Mouse (Mus musculus) left cerebral cortex, postnatal 14 days (tissue): Measurements from ENCODE around the gene H2afb3. TPM values are rescaled to one million over a fixed set of nuclear protein-coding genes. Genes with fewer than 3 reads are reported as not detected.
"Not testable (repeated sequence)": the region's sequence is repeated elsewhere in the genome, so short reads cannot be mapped to it uniquely, and the experiment has no call there.

ENCODE experiments used
- DNase-seq, 2 experiments: peaks; one replicate each; pipeline ENCODE4 v3.0.0; 2021 to 2022; ENCODE audit warnings: low spot score in 2 of 2, mixed read lengths in 1 of 2
- intact Hi-C: fragments of 180-260 bp; cut with DNase I; formaldehyde crosslinking; loops from one replicate; pipeline ENCODE4 v1.15.1; 2025
- long read RNA-seq, 2 experiments: library from polyadenylated mRNA; stranded (forward); transcript quantifications; one replicate each; pipeline ENCODE4 v2.0.0; 2021
- total RNA-seq, 2 experiments: library from RNA; stranded (reverse); gene quantifications; 2 replicates each; pipeline ENCODE4 v1.2.3; 2021

H2afb3 gene
- total RNA-seq: not detected
- long read RNA-seq, experiment 1: 0 reads
- long read RNA-seq, experiment 2: 0 reads

GRCm38 (mm10) chrX:120312995-120313394, at the start of gene H2afb3:
Gene H2afb3, minus strand, starts transcription at chrX:120313095.
- intact Hi-C loops, DNase-seq: not testable (repeated sequence)

- intact Hi-C loops: no loop called here
- no peak for DNase-seq
Observed at GRCm38 (mm10) chrX:120301469-120302175, 11.3 kb downstream of the H2afb3 start.

DNA sequence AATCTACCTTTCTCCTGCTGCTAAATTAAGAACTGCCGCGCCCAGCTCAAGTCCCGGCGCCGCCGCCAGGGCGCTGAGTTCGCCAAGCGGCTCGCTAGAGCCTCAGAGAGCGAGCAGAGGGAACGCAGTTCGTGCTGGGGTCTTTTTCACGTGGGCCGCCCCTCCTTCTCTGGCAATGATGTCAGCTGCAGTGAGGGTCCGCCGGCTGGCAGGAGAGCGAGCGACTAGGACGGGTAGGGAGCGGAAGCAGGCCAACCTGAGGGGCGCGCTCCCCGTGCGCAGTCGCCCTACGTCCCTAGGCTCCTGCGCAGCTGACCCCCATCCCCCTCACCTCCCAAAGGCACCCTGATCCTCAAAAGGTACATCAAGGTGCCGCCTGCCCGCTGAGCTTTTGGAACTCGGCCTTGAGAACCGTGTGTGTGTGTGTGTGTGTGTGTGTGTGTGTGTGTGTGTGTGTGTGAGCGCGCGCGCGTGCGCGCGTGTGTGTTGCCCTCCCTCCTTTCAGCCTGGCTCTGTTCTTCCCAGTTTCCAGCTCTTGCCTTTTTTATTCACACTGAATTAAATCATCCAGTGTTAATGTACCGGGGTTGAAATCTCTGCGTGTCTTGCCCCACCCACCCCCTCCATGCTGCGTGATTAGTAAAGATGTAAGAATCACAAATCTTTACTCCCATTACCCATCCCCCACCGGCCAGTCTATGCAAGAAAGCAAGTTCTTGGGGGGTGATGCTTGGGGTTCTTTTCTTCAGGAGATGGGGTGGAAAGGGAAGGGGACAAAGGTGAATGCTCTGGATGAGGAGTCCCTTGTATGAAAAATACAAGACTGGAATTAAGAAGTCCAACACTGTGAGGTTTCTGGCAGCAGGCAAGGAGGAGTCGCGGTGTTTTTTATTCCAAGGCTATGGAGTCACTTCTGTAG, 19.8 kb downstream of the H2afb3 start:
- intact Hi-C loops: loop anchor here (10.0 kb wide), 1 partner anchor 232 kb away; no protein-coding TSS in a partner anchor

GRCm38 (mm10) chrX:120291696-120292095, 21.2 kb downstream of the H2afb3 start:
- DNase-seq: peak; percentile 6 to 17
- intact Hi-C loops: loop anchor here (10.0 kb wide), 1 partner anchor 233 kb away; no protein-coding TSS in a partner anchor

More for the DNA sequence above, 19.8 kb downstream of the H2afb3 start:
- DNase-seq: peak; percentile 16 to 30

GRCm38 (mm10) chrX:120290900-120291280, 22.0 kb downstream of the H2afb3 start:
- DNase-seq: peak in 1 of 2 experiments; percentile 5
- intact Hi-C loops: loop anchor here (10.0 kb wide), 1 partner anchor 234 kb away; no protein-coding TSS in a partner anchor

DNA sequence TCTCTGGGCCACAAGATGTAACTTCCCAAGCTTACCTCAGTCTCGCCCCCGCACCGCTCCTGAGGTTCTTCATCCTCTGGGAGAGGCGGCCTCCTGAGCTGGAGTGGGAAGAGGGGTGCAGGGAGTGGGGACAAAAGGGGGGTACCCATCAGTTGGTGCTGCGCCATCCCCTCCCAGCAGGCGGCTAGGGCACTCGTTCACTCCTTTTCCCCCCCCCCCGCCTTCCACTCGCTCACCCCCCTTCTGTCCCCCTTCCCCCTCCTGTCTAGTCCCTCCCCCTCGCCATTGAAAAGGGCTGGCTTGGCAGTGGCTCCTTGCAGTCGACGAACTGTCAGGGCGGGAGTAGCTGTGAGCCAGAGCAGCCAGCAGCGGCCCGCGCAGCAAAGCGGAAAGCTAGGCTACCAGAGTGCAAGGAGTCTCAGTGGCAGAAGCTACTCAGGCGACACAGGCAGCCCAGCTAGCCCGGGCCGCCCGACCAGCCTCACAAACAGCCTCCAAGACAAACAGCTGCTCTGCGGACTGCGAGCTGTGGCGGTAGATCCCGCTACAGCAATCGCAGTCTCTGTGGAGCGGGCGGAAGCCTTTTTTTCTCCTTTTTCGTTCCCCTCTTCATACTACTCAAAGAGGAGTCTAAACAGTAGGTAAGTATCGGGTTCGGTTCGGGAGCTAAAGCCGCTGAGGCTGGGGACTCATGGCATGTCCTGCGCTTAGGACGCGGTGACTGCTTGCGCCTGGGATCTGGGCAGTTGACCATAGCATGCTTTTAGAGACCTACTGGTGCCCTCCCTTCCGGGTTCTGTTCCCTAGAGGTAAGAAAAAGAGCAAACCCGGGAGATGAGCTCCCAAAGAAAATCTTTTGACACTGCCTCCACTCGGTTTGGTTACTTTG, 22.6 kb downstream of the H2afb3 start, which contains the start of gene Pcdh11x:
TSS of gene Pcdh11x (plus strand) at position 249 of the 889 bp plus-strand sequence.
- DNase-seq: peak; percentile 38 to 62
- intact Hi-C loops: loop anchor here (10.0 kb wide), 1 partner anchor 235 kb away; no protein-coding TSS in a partner anchor

- peak in 1 of 2 experiments; percentile 2 for DNase-seq
- intact Hi-C loops: no loop called here
Observed at GRCm38 (mm10) chrX:120287502-120287901, 25.4 kb downstream of the H2afb3 start.

- intact Hi-C loops: no loop called here
- peak in 1 of 2 experiments; percentile 6 for DNase-seq
Observed at GRCm38 (mm10) chrX:120285522-120285921, 27.4 kb downstream of the H2afb3 start.

Other genes starting within 250 kb of the H2afb3 start
- gene Pcdh11x, start 22.8 kb downstream of the H2afb3 start, total RNA-seq: 10 to 100 TPM; 30.6 to 36.7 TPM